Mouse (Mus musculus): ENCODE measurements around the gene Arpin. TPM values are rescaled to one million over a fixed set of nuclear protein-coding genes. Genes with fewer than 3 reads are reported as not detected.

Gene Arpin
- polyA plus RNA-seq (2015; fragmentation: Nextera tagmentation; extraction: Ambion mirVana): 26.3 and 28.3 TPM in 2 replicates

DNA sequence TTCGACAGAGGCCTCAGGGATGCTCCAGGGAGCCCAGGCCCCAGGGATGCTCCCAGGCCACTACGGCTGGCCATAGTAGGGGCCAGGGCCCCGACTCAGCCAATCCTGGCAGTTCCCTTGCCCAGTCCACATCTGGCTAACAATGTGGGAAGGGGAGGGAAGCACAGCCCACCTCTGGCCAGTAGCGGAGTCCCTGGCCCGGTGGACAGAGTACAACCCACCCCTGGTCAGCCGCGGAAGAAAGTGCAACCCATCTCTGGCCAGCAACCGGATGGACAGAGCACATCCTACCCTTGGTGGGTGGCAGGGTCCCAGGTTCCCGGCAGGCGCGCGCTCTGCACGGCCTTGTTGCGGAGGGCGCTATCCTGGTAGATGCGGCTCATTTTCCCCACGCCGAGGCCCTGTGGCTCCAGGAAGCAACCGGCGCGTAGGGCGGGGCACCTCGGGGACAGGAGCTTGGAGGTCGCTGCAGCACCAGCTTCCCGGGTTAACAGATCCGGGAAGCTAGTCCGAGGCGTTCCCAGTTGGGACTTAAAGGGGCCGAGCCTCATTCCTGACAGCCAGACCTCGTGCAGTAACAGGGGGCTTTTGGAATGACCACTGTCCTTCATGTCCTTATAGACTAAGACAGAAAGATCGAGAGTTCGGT, at the start of gene Arpin:
TSS of gene Arpin (minus strand) at position 498 of the 649 bp plus-strand sequence.
- H3K27ac ChIP-seq: peak within 1 kb of the TSS; percentile 57
- H3K9me3 ChIP-seq: no peaks in the 10 kb centered on the region
- H3K27me3 ChIP-seq: no peaks in the 10 kb centered on the region
- H3K36me3 ChIP-seq: no peaks in the 10 kb centered on the region
- peak within 1 kb of the TSS; percentile 35 for H3K9ac ChIP-seq
- H3K4me3 ChIP-seq: peak within 1 kb of the TSS; percentile 51
- peak; percentile 53; the same call in 1 of the 2 replicates for ATAC-seq (ENCODE audit: insufficient number of reproducible peaks, low FRiP score, low TSS enrichment, low read depth)
- peaks cover 12% of the 10 kb centered on the region for H3K4me1 ChIP-seq
- WGBS: 2% methylated on average over 32 of the region's 32 CpGs
- peak within 1 kb of the TSS; percentile 75 for H3K4me2 ChIP-seq

DNA sequence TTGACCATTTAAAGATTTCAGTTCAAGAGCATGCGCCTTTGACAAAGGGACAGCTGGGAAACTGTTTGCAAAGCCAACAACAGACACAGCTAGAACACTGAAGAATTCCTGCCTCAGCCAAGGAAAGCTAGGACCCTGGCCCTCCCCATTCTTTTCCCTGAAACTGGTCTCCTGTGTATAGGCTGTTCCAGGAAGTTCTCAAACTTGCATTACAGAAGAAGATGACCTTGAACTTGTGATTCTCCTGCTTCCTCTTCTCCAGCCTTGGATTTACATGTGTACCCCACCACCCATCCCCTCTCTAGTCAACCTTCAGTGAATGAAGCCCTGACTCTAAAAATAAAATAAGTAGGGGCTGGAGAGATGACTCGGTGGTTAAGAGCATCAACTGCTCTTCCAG, 40.2 kb upstream of the Arpin start:
- Histone ChIP-seq H3K4me3 (no peak overlapping the region), H3K27me3 (no peaks in the 10 kb centered on the region), H3K4me2 (no peak overlapping the region), H3K36me3 (no peaks in the 10 kb centered on the region), H3K9me3 (no peaks in the 10 kb centered on the region), H3K27ac (no peak overlapping the region), H3K9ac (no peak overlapping the region), H3K4me1 (no peaks in the 10 kb centered on the region)
- WGBS: 88% methylated on average over 2 of the region's 2 CpGs
- no peak for ATAC-seq (ENCODE audit: insufficient number of reproducible peaks, low FRiP score, low TSS enrichment, low read depth)

DNA sequence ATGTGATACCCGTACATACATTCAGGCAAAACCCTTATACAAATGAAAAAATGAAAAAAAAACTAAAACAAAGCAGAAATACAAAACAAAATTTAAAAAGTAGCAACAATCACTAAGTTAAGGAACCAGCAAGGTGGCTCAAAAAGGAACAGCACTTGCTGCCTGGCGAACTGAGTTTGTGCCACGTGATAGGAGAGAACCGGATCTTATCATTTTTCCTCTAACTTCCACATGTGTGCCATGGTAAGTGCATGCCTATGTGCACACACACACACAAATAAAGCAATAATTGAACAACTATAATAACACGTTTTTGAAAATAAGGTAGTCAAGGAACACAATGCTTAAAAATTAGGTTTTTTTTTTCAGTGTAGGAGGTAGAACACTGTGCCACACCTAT, 37.0 kb upstream of the Arpin start:
- no peak for ATAC-seq (ENCODE audit: insufficient number of reproducible peaks, low FRiP score, low TSS enrichment, low read depth)
- Histone ChIP-seq H3K27ac (no peak overlapping the region), H3K4me2 (no peak overlapping the region), H3K4me1 (no peaks in the 10 kb centered on the region), H3K36me3 (no peaks in the 10 kb centered on the region), H3K27me3 (no peaks in the 10 kb centered on the region), H3K9me3 (no peaks in the 10 kb centered on the region), H3K4me3 (no peak overlapping the region), H3K9ac (no peak overlapping the region)
- WGBS: 78% methylated on average over 5 of the region's 5 CpGs

DNA sequence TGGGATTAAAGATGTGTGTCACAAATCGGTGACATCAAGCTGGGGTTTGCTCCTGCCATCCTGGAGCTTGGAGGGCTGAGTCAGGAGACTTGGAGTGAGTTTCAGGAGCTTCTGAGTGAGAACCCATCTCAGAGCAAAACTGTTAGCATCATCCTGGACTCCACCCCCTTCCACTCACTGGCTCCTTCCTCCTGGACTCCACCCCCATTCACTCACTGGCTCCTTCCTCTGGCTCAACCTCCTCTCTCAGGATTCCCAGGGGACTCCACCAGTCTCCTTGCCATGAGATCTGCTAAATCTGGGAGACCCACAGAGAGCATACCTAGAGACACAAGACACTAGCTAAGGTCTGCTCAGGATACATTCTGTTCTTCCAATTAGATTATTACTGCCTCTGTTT, 35.2 kb upstream of the Arpin start:
- ATAC-seq (ENCODE audit: insufficient number of reproducible peaks, low FRiP score, low TSS enrichment, low read depth): no peak
- Histone ChIP-seq H3K36me3 (no peaks in the 10 kb centered on the region), H3K27me3 (no peaks in the 10 kb centered on the region), H3K9ac (no peak overlapping the region), H3K27ac (no peak overlapping the region), H3K4me2 (no peak overlapping the region), H3K9me3 (no peaks in the 10 kb centered on the region), H3K4me3 (no peak overlapping the region), H3K4me1 (no peaks in the 10 kb centered on the region)
- 56% methylated on average over 1 of the region's 1 CpGs for WGBS

DNA sequence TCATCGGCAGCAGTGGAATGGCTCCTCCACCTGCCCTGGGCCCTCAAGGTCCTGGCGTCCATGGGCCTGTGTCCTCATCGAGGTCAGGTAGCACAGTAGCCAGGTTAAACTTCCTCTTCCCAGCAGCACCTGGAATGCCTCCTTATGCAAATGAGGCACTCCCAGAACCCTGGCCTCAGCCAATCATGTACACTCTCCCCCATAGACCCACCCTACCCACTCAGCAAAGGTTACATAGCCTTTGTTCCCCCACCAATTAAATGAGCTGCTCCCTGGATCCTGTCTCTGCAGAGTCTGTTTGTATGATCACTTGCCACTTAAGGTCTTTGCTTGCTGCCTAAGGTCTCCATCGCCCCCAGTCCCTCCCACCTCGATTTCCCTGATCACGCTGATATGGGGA, 33.2 kb upstream of the Arpin start:
- Histone ChIP-seq H3K4me2 (no peak overlapping the region), H3K9ac (no peak overlapping the region), H3K27me3 (no peaks in the 10 kb centered on the region), H3K36me3 (no peaks in the 10 kb centered on the region), H3K4me1 (no peaks in the 10 kb centered on the region), H3K27ac (no peak overlapping the region), H3K4me3 (no peak overlapping the region), H3K9me3 (no peaks in the 10 kb centered on the region)
- 84% methylated on average over 6 of the region's 6 CpGs for WGBS
- no peak for ATAC-seq (ENCODE audit: insufficient number of reproducible peaks, low FRiP score, low TSS enrichment, low read depth)

DNA sequence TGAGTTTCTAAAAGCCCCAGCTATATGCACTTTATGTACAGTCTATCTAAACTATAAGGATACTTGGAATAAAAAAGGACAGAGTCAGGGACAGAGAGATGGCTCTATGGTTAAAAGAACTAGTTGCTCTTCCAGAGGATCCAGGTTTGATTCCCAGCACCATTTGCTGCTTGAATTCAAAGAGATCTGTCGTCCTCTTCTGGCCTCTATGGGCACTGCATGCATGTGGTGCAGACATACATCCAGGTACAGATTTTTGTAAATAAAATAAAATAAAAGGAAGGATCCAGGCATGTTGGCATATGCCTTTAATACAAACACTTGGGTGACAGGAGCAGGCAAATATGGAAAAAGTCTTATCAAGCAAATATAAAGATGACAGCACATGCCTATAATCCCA, 26.4 kb upstream of the Arpin start:
- no peak overlapping the region for H3K9ac ChIP-seq
- ATAC-seq (ENCODE audit: insufficient number of reproducible peaks, low FRiP score, low TSS enrichment, low read depth): no peak
- H3K4me1 ChIP-seq: no peaks in the 10 kb centered on the region
- H3K27me3 ChIP-seq: no peaks in the 10 kb centered on the region
- 63% methylated on average over 1 of the region's 1 CpGs for WGBS
- no peaks in the 10 kb centered on the region for H3K36me3 ChIP-seq
- no peak overlapping the region for H3K4me2 ChIP-seq
- H3K9me3 ChIP-seq: no peaks in the 10 kb centered on the region
- no peak overlapping the region for H3K27ac ChIP-seq
- H3K4me3 ChIP-seq: no peak overlapping the region

DNA sequence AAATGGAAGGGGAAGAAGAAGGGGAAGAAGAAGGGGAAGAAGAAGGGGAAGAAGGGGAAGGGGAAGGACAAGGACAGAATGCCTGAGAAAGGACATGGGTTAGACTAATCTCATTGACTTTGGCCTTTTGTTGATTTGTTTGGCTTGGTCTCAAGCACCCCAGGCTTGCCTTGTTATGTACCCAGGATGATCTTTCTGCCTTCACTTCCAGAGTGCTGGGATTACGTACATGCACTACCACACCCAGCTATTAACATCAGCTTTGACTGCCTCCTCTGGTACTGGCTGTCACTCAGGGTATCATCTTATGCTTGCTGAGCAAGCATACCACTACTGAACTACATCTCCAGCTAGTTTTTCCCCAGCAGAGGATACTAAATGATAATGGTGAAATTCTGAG, 21.0 kb upstream of the Arpin start:
- Histone ChIP-seq H3K4me1 (no peaks in the 10 kb centered on the region), H3K9me3 (no peaks in the 10 kb centered on the region), H3K9ac (no peak overlapping the region), H3K27me3 (no peaks in the 10 kb centered on the region), H3K27ac (no peak overlapping the region), H3K36me3 (no peaks in the 10 kb centered on the region), H3K4me2 (no peak overlapping the region), H3K4me3 (no peak overlapping the region)
- ATAC-seq (ENCODE audit: insufficient number of reproducible peaks, low FRiP score, low TSS enrichment, low read depth): no peak
- WGBS: 73% methylated on average over 1 of the region's 1 CpGs

DNA sequence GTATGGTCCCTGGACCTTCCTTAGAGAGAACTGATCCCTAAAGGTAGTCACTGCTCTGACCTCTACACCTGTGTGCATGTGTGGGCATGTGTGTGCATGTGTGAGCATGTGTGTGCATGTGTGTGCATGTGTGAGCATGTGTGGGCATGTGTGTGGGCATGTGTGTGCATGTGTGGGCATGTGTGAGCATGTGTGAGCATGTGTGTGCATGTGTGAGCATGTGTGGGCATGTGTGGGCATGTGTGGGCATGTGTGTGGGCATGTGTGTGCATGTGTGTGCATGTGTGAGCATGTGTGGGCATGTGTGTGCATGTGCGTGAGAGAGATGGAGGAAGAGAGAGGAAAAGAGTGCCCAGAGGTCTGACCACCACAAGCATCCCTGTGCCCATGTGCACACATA, 19.7 kb upstream of the Arpin start:
- no peak for ATAC-seq (ENCODE audit: insufficient number of reproducible peaks, low FRiP score, low TSS enrichment, low read depth)
- no peaks in the 10 kb centered on the region for H3K27me3 ChIP-seq
- no peak overlapping the region for H3K4me3 ChIP-seq
- H3K4me2 ChIP-seq: no peak overlapping the region
- H3K36me3 ChIP-seq: no peaks in the 10 kb centered on the region
- H3K9ac ChIP-seq: no peak overlapping the region
- 100% methylated on average over 1 of the region's 1 CpGs for WGBS
- H3K27ac ChIP-seq: no peak overlapping the region
- no peaks in the 10 kb centered on the region for H3K4me1 ChIP-seq
- no peaks in the 10 kb centered on the region for H3K9me3 ChIP-seq

DNA sequence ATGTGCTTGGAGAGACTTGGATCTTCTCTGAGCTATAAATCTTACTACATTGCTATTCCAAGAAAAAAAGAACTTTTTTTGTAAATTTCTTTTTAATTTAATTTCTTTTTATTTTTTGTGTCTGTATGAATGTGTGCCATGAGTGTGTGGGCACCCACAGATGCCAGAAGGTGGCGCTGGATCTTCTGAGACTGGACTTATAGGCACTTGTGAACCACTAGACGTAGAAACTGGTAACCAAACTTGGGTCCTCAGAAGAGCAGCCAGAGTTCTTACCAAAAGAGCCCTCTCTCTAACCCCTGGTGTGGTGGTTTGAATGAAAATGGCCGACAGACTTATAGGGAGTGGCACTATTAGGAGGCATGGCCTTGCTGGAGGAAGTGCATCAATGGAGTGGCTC, 15.9 kb upstream of the Arpin start:
- no peak for ATAC-seq (ENCODE audit: insufficient number of reproducible peaks, low FRiP score, low TSS enrichment, low read depth)
- Histone ChIP-seq H3K9me3 (no peaks in the 10 kb centered on the region), H3K27me3 (no peaks in the 10 kb centered on the region), H3K4me2 (no peak overlapping the region), H3K9ac (no peak overlapping the region), H3K27ac (no peak overlapping the region), H3K4me1 (no peaks in the 10 kb centered on the region), H3K4me3 (no peak overlapping the region), H3K36me3 (no peaks in the 10 kb centered on the region)
- WGBS: 66% methylated on average over 3 of the region's 3 CpGs

DNA sequence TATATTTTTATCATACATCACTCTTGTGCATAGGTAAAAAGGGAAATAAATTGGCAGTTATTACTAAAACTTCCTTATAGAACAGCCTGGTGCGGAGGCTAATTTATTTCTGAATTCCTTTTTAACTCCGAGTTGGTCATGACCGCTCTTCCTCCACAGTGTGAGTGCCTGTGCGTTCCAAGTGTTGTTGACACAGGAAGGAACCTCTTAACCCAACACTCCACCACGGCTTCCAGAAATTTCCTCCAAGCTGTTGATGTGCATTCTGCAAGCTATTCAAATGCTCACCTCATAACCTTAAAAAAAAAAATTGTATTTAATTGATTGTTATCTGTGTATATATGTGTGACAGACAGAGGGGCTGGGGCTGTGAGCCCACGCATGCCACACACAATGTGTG, 15.1 kb upstream of the Arpin start:
- Histone ChIP-seq H3K4me3 (no peak overlapping the region), H3K36me3 (no peaks in the 10 kb centered on the region), H3K9ac (no peak overlapping the region), H3K27ac (no peak overlapping the region), H3K9me3 (no peaks in the 10 kb centered on the region), H3K4me1 (no peaks in the 10 kb centered on the region), H3K4me2 (no peak overlapping the region), H3K27me3 (no peaks in the 10 kb centered on the region)
- no peak for ATAC-seq (ENCODE audit: insufficient number of reproducible peaks, low FRiP score, low TSS enrichment, low read depth)
- WGBS: 73% methylated on average over 6 of the region's 6 CpGs

DNA sequence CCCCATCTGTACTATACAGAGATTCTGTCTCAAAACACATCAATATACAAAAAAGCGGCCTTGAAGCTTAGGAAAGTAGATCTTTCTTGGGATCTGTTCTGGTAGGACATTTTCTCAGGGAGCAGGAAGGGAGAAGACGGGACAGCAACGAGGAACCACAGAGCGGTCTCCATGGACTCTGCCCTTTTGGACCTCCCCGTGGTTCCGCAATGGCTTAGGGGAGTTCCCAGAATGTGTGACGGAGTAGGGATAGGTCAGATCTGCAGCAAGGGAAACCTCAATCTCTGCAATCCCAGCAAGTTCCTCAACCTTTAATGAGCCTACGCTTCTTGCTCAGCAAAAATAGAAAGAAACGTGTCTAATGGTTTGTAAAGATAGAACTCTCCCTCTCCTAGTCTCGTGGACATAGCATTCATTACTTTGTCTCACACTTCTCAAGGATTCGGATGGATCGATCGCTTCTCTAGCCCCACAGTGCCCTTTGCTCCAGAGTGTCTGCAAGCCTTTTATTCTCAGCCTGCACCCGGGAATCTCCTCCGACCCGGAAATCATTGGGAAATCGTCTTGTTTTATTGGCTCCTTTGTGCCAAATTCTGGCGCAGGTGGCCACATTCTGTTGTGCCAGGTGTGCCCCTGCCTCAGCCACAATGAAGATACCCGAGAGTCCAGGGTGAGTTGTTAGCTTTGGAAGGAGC, 499 bp upstream of the Arpin start:
- peak overlapping the region; percentile 35 for H3K9ac ChIP-seq
- peak overlapping the region; percentile 75 for H3K4me2 ChIP-seq
- H3K4me1 ChIP-seq: peaks cover 12% of the 10 kb centered on the region
- no peaks in the 10 kb centered on the region for H3K27me3 ChIP-seq
- no peaks in the 10 kb centered on the region for H3K36me3 ChIP-seq
- peak overlapping the region; percentile 51 for H3K4me3 ChIP-seq
- 14% methylated on average over 19 of the region's 19 CpGs for WGBS
- H3K27ac ChIP-seq: peak overlapping the region; percentile 57; the same call in 1 of the 2 replicates
- no peaks in the 10 kb centered on the region for H3K9me3 ChIP-seq
- no peak for ATAC-seq (ENCODE audit: insufficient number of reproducible peaks, low FRiP score, low TSS enrichment, low read depth)

DNA sequence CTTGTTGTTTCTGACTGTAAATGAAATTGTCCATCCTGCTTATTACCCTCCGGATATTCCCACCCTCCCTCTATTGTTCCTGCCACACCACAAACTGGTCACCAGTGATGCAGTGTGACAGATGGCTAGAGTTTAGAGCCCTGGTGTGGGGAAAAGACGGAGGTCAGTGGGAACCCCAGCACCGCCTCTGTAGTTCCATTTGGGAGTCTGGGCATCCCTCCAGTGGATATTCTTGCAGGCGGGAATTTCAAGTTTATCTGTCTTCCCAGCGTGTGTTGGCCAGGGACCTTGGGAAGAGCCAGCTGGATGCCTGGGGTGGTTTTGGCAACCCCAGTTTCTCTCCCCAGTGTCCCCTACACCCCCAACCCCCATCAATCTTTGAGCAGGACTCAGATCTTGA, 698 bp downstream of the Arpin start:
- WGBS: 40% methylated on average over 5 of the region's 5 CpGs
- H3K4me1 ChIP-seq: peaks cover 12% of the 10 kb centered on the region
- H3K27ac ChIP-seq: peak overlapping the region; percentile 57
- H3K4me3 ChIP-seq: peak overlapping the region; percentile 51
- H3K27me3 ChIP-seq: no peaks in the 10 kb centered on the region
- ATAC-seq (ENCODE audit: insufficient number of reproducible peaks, low FRiP score, low TSS enrichment, low read depth): no peak
- H3K9me3 ChIP-seq: no peaks in the 10 kb centered on the region
- H3K9ac ChIP-seq: peak overlapping the region; percentile 35
- no peaks in the 10 kb centered on the region for H3K36me3 ChIP-seq
- peak overlapping the region; percentile 75 for H3K4me2 ChIP-seq

Measured in limb, embryonic 15.5 days (tissue).